Mouse (Mus musculus): ENCODE results near the gene Mr1. TPM values are rescaled to one million over a fixed set of nuclear protein-coding genes. Genes with fewer than 3 reads are reported as not detected.

Mr1 gene
- total and polyA plus RNA-seq, 3 experiments = 0.09 to 3.6 (median 2.3) TPM

- peaks cover 11% of the 10 kb centered on the region; the same call in 1 of the 2 replicates for H3K27me3 ChIP-seq (ENCODE audit: insufficient read depth, low read length)
- DNase-seq (ENCODE audit: low spot score) (peak; percentile 8), ATAC-seq (ENCODE audit: extremely low read depth, insufficient number of reproducible peaks, low FRiP score, poor library complexity, severe bottlenecking) (no peak)
- H3K4me1 ChIP-seq (ENCODE audit: insufficient read depth, low read depth, low read length) = peaks cover 27% of the 10 kb centered on the region
- H3K4me3 ChIP-seq (ENCODE audit: low read depth, low read length) = peak overlapping the region; percentile 94
- H3K9me3 ChIP-seq (replicated peaks) = no peaks in the 10 kb centered on the region
- TF ChIP-seq GATA2 (IDR thresholded peaks at IDR 0.05; ENCODE audit: borderline replicate concordance, low read depth, low read length) (no peak), GATA1 (IDR thresholded peaks at IDR 0.05; ENCODE audit: borderline replicate concordance, low read length) (no peak), TAL1 (conservative IDR thresholded peaks at IDR 0.05; ENCODE audit: low read depth, low read length) (no peak)
- peaks cover 6% of the 10 kb centered on the region for H3K36me3 ChIP-seq (replicated peaks)
Measured at GRCm38 (mm10) chr1:155158970-155159484, 12.4 kb upstream of the Mr1 start.

DNA sequence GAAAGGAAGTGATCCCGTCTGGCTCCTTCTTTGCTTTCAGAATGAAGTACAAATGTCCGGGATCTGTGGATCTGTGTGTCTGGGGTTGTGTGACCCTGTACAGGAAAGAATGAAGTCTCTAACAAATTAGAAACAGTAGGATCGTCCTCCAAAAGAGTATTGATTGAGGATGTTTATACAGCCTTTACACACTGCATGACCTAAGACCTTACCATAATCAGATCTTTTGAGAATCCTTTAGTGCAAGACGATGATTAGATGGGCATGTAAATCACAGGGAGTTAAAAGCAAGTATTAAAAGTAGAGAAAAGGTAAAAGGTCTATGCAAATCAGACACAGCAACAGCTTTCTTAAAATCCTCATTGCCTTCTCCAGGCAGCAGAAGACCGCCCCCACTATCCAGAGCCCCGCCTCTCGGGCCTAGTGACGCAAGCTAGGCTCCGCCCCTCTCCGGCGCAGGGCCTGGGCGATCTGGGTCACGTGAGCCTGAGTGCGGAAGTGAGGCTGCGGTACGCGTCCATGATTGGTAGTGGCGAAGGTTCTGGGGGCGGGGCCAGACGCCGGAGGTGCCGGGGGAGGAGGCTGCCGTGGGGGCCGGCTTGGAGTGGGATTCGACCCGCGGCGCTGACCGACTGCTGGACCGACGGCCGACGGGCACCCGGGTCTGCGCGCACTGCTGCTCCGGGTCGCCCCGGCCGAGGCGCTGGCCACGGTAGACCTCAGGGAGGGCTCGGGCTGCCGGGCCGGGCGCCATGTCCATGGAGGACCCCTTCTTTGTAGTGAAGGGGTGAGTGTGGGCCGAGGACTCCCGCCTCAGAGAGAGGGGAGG, 11.7 kb upstream of the Mr1 start, which contains the start of gene Stx6:
Gene Stx6 (plus strand): TSS at position 575 of the 829 bp plus-strand sequence.
- TF ChIP-seq POLR2AphosphoS5 (IDR thresholded peaks at IDR 0.05; ENCODE audit: insufficient replicate concordance, low read depth, low read length) (no peak), GATA2 (IDR thresholded peaks at IDR 0.05; ENCODE audit: borderline replicate concordance, low read depth, low read length) (no peak), GATA1 (IDR thresholded peaks at IDR 0.05; ENCODE audit: borderline replicate concordance, low read length) (no peak), CTCF (IDR thresholded peaks at IDR 0.05; ENCODE audit: low read depth, low read length) (no peak), TAL1 (conservative IDR thresholded peaks at IDR 0.05; ENCODE audit: low read depth, low read length) (no peak)
- ATAC-seq (ENCODE audit: extremely low read depth, insufficient number of reproducible peaks, low FRiP score, poor library complexity, severe bottlenecking) = peak; percentile 100

GRCm38 (mm10) chr1:155153906-155154305, 7.3 kb upstream of the Mr1 start:
- H3K4me3 ChIP-seq (ENCODE audit: low read depth, low read length) = no peak overlapping the region
- H3K9me3 ChIP-seq (replicated peaks) = no peaks in the 10 kb centered on the region
- no peak for ATAC-seq (ENCODE audit: extremely low read depth, insufficient number of reproducible peaks, low FRiP score, poor library complexity, severe bottlenecking)
- no peaks in the 10 kb centered on the region for H3K36me3 ChIP-seq (replicated peaks)
- H3K4me1 ChIP-seq (ENCODE audit: insufficient read depth, low read depth, low read length) = peaks cover 13% of the 10 kb centered on the region
- peaks cover 19% of the 10 kb centered on the region for H3K27me3 ChIP-seq (ENCODE audit: insufficient read depth, low read length)
- DNase-seq (ENCODE audit: low spot score) = no peak
- TF ChIP-seq TAL1 (conservative IDR thresholded peaks at IDR 0.05; ENCODE audit: low read depth, low read length) (no peak), GATA1 (IDR thresholded peaks at IDR 0.05; ENCODE audit: borderline replicate concordance, low read length) (no peak), CTCF (IDR thresholded peaks at IDR 0.05; ENCODE audit: low read depth, low read length) (no peak), POLR2AphosphoS5 (IDR thresholded peaks at IDR 0.05; ENCODE audit: insufficient replicate concordance, low read depth, low read length) (no peak), GATA2 (IDR thresholded peaks at IDR 0.05; ENCODE audit: borderline replicate concordance, low read depth, low read length) (no peak)

More for the DNA sequence above, 11.7 kb upstream of the Mr1 start, which contains the start of gene Stx6:
- DNase-seq (ENCODE audit: low spot score) = peak; percentile 96
- Histone ChIP-seq H3K4me3 (ENCODE audit: low read depth, low read length) (peak within 1 kb of the TSS; percentile 94), H3K4me1 (ENCODE audit: insufficient read depth, low read depth, low read length) (peaks cover 24% of the 10 kb centered on the region), H3K9me3 (replicated peaks) (no peaks in the 10 kb centered on the region), H3K27me3 (ENCODE audit: insufficient read depth, low read length) (peaks cover 11% of the 10 kb centered on the region; the same call in 1 of the 2 replicates), H3K36me3 (replicated peaks) (peaks cover 3% of the 10 kb centered on the region)

DNA sequence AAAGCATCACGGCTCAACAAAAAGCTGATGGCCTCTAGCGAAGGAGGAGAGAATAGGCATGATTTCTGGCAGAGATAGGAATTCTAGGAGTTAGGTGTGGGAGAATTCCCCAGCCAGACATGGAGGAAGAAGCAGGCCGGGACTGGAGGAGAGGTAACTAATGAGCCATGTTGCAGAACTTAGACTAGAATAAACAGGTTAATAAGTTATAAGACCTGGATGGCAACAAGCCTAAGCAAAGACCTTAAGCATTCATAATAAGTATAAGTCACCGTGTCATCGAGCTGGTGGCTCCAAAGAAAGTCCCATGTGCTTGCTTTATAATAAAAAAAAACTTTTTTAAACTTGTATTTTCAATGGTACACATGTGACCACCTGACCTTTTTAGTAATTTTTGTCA, 4.2 kb upstream of the Mr1 start:
- ATAC-seq (ENCODE audit: extremely low read depth, insufficient number of reproducible peaks, low FRiP score, poor library complexity, severe bottlenecking) (no peak), DNase-seq (ENCODE audit: low spot score) (no peak)
- TF ChIP-seq GATA1 (IDR thresholded peaks at IDR 0.05; ENCODE audit: borderline replicate concordance, low read length) = no peak
- TF ChIP-seq TAL1 (conservative IDR thresholded peaks at IDR 0.05; ENCODE audit: low read depth, low read length) = no peak
- TF ChIP-seq POLR2AphosphoS5 (IDR thresholded peaks at IDR 0.05; ENCODE audit: insufficient replicate concordance, low read depth, low read length) = no peak
- no peak for TF ChIP-seq GATA2 (IDR thresholded peaks at IDR 0.05; ENCODE audit: borderline replicate concordance, low read depth, low read length)
- no peak for TF ChIP-seq CTCF (IDR thresholded peaks at IDR 0.05; ENCODE audit: low read depth, low read length)

DNA sequence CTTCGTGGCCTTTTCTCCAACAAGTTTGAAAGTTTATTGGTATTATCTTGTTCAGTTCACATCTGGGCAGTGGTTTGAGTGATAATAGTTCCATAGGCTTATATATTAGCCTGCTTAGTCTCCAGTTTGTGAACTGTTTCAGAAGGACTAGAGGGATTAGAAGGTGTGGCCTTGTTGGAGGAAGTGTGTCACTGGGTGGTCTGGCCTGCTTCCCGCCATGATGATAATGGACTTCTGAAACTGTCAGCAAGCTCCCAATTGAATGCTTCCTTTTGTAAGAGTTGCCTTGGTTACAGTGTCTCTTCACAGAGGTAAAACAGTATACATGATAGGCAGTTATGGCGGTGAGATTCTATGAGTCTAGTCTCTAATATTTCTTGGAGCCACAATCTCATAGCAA, 2.8 kb upstream of the Mr1 start:
- H3K27me3 ChIP-seq (ENCODE audit: insufficient read depth, low read length) = peaks cover 18% of the 10 kb centered on the region
- ATAC-seq (ENCODE audit: extremely low read depth, insufficient number of reproducible peaks, low FRiP score, poor library complexity, severe bottlenecking) = no peak
- peaks cover 19% of the 10 kb centered on the region for H3K4me1 ChIP-seq (ENCODE audit: insufficient read depth, low read depth, low read length)

More for the DNA sequence above, 4.2 kb upstream of the Mr1 start:
- Histone ChIP-seq H3K9me3 (replicated peaks) (no peaks in the 10 kb centered on the region), H3K4me3 (ENCODE audit: low read depth, low read length) (no peak overlapping the region), H3K36me3 (replicated peaks) (no peaks in the 10 kb centered on the region), H3K4me1 (ENCODE audit: insufficient read depth, low read depth, low read length) (peaks cover 18% of the 10 kb centered on the region), H3K27me3 (ENCODE audit: insufficient read depth, low read length) (peaks cover 16% of the 10 kb centered on the region)

DNA sequence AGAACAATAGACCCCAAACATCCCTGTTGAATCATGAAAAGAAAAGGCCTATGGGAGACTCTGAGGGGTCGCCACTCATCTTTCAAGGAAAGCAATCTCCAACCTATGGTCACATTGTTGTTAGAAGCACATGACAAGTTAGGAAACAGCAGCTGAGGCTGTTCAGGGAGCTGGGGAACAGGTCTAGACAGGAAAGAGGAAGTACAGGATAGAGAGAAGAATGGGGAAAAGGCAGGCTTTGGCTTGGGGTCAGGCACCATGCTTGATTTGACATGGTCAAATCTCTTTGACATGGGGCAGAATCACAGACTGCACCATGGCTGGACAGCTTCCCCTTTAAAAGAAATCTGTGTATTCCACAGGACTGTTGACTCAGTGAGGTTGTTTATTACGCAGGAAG, 614 bp upstream of the Mr1 start:
- peaks cover 19% of the 10 kb centered on the region for H3K4me1 ChIP-seq (ENCODE audit: insufficient read depth, low read depth, low read length)
- ATAC-seq (ENCODE audit: extremely low read depth, insufficient number of reproducible peaks, low FRiP score, poor library complexity, severe bottlenecking) = no peak
- DNase-seq (ENCODE audit: low spot score) = peak; percentile 11
- no peaks in the 10 kb centered on the region for H3K36me3 ChIP-seq (replicated peaks)
- H3K27me3 ChIP-seq (ENCODE audit: insufficient read depth, low read length) = peaks cover 15% of the 10 kb centered on the region
- no peak overlapping the region for H3K4me3 ChIP-seq (ENCODE audit: low read depth, low read length)
- no peaks in the 10 kb centered on the region for H3K9me3 ChIP-seq (replicated peaks)
- TF ChIP-seq POLR2AphosphoS5 (IDR thresholded peaks at IDR 0.05; ENCODE audit: insufficient replicate concordance, low read depth, low read length) = no peak
- no peak for TF ChIP-seq CTCF (IDR thresholded peaks at IDR 0.05; ENCODE audit: low read depth, low read length)
- no peak for TF ChIP-seq GATA1 (IDR thresholded peaks at IDR 0.05; ENCODE audit: borderline replicate concordance, low read length)
- no peak for TF ChIP-seq GATA2 (IDR thresholded peaks at IDR 0.05; ENCODE audit: borderline replicate concordance, low read depth, low read length)
- TF ChIP-seq TAL1 (conservative IDR thresholded peaks at IDR 0.05; ENCODE audit: low read depth, low read length) = no peak

More for the DNA sequence above, 2.8 kb upstream of the Mr1 start:
- TF ChIP-seq TAL1 (conservative IDR thresholded peaks at IDR 0.05; ENCODE audit: low read depth, low read length) (no peak), GATA2 (IDR thresholded peaks at IDR 0.05; ENCODE audit: borderline replicate concordance, low read depth, low read length) (no peak)
- no peaks in the 10 kb centered on the region for H3K9me3 ChIP-seq (replicated peaks)
- no peak overlapping the region for H3K4me3 ChIP-seq (ENCODE audit: low read depth, low read length)
- H3K36me3 ChIP-seq (replicated peaks) = no peaks in the 10 kb centered on the region
- DNase-seq (ENCODE audit: low spot score) = no peak

Measured in G1E (cell line).